Mouse (Mus musculus) kidney, adult 9 months (tissue): ENCODE results near the gene Skil.
A peak's percentile ranks its signal among the peaks of the same experiment; 100 is the strongest.
"Not testable (repeated sequence)": the region's sequence is repeated elsewhere in the genome, so short reads cannot be mapped to it uniquely, and the experiment has no call there.

Source experiments
- DNase-seq: peaks from one replicate; pipeline ENCODE4 v3.0.0; 2022

Gene Skil

DNA sequence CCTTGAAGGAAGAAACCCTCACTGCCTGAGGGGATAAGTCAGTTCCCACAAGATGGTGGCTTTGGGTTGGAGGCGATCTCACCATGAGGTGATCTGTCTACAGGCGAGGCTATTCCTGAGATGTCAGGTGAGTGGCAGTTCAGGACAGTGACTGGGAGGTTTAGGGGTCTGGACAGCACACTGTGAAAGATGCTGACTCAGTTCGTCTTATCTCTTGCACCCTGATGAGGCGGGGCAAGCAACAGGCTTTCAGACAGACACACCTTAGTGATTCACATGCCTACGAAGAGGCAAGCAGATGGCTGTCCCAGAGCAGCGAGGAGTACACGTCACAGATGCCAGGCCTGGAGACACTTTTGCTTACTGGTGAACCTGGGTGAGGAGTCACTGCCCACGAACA, 39.4 kb downstream of the Skil start:
- DNase-seq: no peak

DNA sequence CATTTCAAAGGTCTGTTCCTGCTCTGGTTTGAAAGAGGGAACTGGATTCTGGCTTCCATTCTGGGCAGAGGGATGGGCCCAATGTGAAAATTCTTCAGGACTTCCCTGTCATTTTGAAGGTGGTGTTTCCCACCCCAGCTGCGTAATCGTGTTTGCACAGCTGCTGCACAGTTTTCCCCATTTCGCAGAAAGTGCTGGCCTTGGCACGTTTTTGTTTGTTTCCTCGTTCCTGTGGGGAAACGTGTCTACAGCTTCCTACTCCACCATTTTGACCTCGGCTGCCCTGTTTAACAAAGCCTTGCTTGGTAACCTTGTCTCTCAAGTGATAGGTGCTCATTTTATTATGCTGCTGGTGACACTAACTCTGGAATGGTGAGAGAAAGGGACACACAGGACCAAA, 39.8 kb downstream of the Skil start:
- DNase-seq: no peak

DNA sequence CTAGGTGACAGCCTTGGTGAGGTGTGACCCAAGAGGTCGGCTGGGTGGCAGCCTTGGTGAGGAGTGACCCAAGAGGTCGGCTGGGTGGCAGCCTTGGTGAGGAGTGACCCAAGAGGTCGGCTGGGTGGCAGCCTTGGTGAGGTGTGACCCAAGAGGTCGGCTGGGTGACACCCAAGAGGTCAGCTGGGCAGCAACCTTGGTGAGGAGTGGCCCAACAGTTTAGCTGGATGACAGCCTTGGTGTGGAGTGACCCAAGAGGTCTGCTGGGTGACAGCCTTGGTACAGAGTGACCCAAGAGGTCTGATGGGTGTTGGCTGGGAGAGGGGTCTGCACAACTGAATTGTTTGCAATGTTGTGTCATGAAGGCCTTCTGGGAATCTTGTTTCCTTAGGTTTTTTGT, 41.7 kb downstream of the Skil start:
- DNase-seq: not testable (repeated sequence)

DNA sequence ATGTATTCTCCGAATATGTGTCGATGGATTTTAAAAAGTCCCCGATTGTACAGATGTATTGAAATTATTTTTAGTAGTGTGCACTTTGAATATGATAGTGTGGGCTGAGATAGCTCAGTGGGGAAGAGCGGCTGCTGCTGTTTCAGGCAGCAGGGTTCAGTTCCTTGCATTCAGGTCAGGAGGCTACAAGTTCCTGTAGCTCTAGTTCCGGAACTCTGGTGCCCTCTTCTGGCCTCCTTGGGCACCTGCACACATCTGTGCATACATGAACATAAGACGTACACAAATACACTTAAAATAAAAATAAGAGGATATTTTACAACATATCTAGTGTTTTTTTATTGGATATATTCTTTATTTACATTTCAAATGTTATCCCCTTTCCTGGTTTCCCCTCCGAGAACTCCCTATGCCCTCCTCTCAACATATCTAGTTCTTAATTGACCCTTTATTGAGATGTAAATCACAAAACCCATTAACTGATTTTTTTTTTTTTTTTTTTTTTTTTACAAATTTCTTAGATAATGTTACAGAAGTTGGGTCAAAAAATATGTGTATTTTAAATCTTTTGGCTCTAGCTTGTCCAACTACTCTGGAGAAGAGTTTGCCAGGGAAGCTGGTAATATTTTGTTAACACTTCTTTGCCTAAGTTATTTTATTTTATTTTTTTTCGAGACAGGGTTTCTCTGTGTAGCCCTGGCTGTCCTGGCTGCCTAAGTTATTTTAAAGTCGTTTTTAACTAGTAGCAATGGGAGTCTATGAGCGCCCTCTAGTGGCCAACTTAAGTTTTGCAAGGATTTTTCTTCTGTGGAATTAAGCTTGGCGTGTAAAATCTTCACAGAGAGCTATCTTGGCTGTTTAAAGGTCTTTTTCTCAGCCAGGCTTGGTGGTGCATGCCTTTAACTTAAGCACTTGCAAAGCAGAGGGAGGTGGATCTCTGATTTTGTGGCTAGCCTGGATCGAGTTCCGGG, 43.9 kb downstream of the Skil start:
- DNase-seq: peak; percentile 90

DNA sequence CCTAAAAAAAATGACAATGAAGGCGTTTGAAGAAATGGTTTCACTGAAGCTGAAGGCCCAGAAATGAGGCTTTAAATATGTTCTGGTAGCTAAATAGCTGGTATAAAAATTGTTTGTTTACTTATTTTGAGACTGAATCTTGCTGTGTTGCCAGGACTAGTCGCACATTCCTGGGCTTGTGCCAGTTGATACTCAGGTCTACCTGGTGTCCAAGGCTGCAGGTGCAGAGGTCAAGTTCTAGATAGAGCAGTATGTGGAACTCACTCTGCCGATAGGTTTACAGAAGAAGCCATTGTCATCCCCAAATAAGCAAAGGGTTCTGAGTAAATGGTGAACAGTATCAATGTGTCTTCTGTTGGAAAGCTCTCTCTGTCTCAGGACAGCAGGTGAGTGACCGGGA, 46.8 kb downstream of the Skil start:
- DNase-seq: no peak

DNA sequence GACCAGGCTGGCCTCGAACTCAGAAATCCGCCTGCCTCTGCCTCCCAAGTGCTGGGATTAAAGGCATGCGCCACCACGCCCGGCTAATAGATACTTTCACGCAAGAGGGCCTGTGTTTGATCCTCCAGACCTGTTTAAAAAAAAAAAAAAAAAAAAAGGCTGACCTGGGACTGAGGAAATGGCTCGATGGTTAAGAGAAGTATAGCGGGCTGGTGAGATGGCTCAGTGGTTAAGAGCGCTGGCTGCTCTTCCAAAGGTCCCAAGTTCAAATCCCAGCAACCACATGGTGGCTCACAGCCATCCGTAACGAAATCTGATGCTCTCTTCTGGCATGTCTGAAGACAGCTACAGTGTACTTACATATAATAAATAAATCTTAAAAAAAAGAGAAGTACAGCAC, 50.4 kb downstream of the Skil start:
- not testable (repeated sequence) for DNase-seq

DNA sequence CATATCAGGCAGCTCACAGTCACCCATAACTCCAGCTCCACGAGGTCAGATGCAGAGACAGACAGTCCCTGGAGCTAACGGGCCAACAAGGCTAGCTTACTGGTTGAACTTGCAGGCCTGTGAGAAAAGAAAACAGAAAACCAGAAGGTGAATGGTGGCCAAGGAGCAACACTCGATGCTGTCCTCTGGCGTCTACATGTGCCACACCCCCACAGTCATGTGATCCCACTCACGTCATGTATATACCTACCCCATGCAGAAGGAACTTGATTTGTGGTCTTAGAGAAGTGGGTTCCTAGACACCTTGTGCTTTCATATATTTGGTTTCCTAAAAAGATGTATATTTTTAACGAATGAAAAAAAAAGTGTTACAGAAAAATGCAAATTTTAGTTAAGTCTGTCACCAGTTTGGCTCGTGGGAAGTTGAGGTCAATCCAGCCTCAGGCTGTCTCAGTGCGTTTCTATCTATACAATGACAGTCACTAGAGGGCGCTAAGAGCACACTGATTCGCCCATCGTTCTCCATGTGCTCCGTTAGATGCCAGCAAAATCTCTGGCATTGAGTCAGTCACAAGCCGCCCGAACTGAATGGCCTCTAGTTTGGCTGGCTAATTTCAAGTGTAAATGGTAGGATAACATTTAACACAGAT, 50.9 kb downstream of the Skil start:
- peak; percentile 85 for DNase-seq

DNA sequence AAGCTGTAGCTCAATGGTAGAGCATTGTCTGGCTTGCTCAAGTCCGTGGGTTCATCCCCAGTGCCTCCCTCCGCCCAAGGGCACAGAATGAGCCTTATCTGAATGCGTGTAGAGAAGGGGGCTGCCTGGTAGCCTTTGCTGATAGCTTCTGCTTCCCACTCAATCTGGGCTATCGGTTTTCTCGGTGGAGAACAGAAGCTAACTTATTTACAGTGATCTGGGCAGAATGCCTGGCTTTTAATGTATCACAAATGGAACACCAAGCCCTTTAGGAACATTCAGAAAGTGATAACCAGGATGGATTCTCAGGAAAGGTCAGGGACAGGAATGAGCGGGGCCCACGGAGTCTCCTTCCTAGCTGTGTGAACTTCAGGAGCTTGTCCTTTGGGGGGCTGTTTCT, 53.7 kb downstream of the Skil start:
- no peak for DNase-seq

DNA sequence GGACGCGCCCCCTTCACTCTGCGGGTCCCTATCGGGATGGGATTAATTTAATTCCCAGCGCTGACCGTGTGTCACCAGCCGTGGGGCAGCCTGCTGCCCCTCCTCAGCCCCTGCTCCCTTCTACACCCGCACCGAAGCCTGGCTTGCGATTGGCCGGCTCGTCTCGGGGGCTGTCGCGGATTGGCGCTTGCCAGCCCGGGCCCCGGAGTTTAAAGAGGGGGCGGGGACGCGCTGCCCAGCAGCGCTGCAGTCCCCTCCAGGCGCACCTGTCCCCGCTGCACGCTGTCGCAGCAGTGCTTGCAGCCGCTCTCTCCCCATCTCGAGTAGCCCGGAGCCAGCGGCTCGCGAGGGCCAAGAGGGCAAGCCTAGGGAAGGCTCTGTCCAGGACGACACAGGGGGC, 54.8 kb downstream of the Skil start, which contains the start of gene Cldn11:
Gene Cldn11 (plus strand): TSS at position 215 of the 400 bp plus-strand sequence.
- no peak for DNase-seq

DNA sequence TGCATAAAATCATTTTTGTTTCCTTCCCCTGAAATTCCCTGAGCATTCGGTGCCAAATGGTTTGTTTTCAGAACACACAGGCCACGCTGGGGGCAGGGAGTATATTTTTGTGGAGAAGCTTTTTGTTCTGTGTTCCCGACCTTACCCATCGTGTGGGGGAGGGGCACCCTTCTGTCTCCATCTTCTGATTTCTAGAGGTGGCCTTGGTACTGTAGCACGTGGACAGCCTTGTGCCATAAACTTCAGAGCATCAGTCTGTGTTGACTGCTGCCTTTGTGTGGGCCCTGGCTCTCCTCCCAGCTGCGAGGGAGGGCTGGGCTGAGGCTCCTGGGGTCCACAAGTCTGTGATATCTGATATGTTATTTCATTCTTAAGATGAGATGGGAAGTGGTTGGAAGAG, 57.2 kb downstream of the Skil start:
- DNase-seq: no peak

DNA sequence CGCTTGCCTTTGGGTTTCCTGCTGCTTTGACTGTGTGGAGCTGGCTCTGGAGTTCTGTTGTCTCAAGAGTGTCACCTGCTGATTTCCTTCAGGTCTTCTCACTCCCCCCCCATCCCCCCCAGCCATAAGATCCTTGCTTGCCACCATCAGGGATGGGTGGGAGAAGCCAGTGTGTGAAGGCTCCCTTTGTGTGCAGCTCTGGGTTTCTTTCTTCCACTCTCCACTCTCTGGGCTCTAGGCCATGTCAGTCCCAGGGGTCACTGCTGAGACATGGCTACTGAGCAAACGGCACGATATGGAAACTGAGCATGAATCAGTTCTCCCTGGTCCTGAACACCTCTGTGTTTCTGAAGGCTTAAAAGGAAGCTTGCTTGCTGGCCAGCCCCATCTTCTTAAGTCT, 61.3 kb downstream of the Skil start:
- no peak for DNase-seq

DNA sequence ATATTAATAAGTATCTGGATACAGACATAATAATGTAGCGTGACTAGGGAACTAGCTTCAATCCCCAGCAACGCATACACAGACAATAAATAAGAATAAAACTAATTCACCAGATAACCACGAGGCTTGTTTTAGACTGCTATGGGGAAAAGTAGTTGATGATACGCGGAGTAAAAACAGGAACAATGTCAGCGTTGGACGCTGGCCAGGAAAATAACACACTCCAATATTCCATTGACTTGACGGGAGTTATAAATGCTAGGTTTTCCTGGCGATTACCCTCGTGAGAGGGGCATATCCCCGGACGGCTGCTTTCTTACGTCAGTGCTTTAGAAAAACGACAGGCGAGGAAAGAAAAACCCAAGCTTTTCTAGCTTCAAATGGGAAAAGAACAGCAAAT, 62.9 kb downstream of the Skil start:
- DNase-seq: no peak

DNA sequence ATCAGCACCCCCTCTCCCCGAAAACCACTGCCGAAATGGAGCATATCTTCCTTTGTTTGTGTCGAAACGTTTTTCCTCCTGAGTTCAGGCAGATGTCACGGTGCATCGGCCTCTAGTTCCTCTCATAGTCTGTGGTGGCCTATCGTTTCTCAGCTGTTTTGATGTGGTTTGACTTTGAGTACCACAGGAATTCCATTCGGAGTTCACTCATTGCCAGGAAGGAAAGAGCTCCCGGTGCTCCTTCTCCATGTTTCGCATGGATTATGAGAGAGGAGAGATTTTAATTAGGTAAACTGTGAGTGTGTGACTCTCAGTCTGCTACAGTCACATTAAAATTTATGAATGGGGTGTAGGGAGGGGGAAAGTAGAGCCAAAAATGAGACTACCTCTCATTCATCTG, 65.2 kb downstream of the Skil start:
- DNase-seq: no peak

DNA sequence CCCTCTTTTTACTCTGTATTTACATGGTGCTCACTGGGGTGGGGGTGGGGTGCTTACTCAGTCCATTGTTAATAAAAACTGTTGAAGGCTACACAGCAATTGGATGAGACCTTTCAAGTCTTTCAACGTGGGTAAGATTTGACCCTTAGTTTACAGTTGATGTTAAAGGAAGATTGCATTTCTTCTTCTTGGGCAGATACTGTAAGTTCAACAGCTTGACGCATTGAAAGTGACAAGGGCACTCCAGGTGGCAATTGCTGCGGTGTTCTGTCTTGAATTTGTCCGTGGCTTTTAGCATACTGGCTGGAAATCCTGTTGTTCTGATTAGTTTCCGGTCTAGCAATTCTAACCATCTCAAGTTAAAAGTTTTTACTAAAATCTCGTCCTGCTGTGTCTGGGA, 66.5 kb downstream of the Skil start:
- DNase-seq: no peak

DNA sequence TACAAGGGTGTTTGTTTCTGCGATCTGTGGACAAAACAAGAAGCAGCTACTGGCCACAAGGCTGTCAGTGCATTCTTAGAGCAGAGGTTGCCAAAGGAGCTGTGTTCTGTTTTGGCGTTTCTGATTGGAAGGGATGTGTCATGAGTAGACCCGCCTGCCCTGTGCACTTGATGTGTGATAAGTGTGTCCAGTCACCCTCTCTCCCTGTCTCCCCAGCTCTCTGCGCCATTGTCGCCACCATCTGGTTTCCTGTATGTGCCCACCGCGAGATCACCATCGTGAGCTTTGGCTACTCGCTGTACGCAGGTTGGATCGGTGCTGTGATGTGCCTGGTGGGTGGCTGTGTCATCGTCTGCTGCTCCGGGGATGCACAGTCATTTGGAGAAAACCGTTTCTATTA, 68.0 kb downstream of the Skil start:
- no peak for DNase-seq

DNA sequence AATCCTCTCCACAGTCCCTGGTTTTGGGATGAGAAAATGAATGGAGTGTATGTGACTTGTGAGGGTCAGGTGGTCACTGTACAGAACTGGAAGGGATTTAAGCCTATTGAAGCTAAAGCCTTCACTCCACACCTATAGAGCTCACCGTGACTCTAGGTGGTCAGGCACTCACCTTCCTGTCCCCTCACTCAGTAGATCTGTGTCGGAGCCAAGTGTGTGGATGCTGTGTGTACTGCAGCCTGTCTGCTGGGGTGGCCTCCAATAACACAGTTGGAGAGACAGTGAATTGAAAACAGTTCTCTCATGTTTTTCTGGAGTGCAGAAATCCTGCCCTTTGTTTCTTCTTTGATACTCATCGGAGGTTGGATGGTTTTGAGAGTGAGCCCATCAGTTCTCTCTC, 70.9 kb downstream of the Skil start:
- no peak for DNase-seq

DNA sequence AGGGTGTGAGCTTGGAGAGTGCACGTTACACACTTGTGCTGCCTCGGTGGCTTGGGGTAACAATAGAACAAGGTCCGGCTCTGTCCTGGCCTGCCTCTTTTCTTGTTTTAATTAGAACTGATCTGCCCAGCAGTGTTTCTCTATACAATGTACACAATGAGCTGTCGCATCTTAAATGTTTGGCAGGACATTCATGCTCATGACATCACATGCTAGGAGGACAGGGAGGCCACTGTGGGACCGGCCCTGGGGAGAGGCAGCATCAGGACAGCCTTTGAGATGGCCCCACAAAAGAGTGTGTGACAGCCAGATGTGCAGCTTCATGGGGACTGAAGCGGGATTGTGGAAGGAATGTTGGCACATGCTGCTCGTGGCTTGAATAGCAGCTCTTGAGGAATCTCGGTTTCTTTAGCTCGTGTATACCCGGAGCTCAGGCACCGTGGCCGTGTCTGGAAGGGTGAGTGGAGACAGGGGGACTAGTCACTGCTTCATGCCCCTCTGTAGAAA, 71.6 kb downstream of the Skil start:
- no peak for DNase-seq
